Mouse (Mus musculus): Measurements from ENCODE around the gene Ttc9c. TPM values are rescaled to one million over a fixed set of nuclear protein-coding genes. Genes with fewer than 3 reads are reported as not detected.
"Not testable (repeated sequence)": the region's sequence is repeated elsewhere in the genome, so short reads cannot be mapped to it uniquely, and the experiment has no call there.

Gene Ttc9c
- polyA plus RNA-seq, 1 experiment from 2014 or later, result 22.9 TPM

DNA sequence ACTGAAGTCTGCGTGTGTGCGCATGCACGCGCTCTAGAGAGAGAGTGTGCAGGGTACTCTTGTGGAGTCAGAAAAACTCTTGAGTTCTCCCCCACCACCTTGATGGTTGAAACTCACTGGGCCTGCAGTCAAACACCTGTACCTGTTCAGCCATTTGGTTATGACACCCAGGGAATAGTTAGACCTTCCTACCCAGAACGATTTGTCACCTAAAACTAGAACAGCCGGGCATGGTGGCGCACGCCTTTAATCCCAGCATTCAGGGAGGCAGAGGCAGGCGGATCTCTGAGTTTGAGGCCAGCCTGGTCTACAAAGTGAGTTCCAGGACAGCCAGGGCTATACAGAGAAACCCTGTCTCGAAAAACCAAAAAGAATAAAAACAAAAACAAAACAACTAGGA is 17.2 kb upstream of the Ttc9c start:
- not testable (repeated sequence) for H3K9ac ChIP-seq (ENCODE audit: low read depth, low read length); H3K9me3 ChIP-seq (replicated peaks; ENCODE audit: control insufficient read depth, low read length); H3K4me2 ChIP-seq (ENCODE audit: low read depth, low read length); ATAC-seq (ENCODE audit: low read depth); H3K27ac ChIP-seq (ENCODE audit: low read length); H3K4me3 ChIP-seq (ENCODE audit: low read depth, low read length); H3K27me3 ChIP-seq (ENCODE audit: control insufficient read depth, insufficient read depth, low read depth, low read length)
- peaks cover 39% of the 10 kb centered on the region for H3K36me3 ChIP-seq (ENCODE audit: control insufficient read depth, insufficient read depth)
- WGBS (ENCODE audit: insufficient replicate concordance), result 95% methylated on average over 10 of the region's 10 CpGs
- H3K4me1 ChIP-seq (ENCODE audit: control insufficient read depth, low read depth, low read length), result peaks cover 29% of the 10 kb centered on the region

DNA sequence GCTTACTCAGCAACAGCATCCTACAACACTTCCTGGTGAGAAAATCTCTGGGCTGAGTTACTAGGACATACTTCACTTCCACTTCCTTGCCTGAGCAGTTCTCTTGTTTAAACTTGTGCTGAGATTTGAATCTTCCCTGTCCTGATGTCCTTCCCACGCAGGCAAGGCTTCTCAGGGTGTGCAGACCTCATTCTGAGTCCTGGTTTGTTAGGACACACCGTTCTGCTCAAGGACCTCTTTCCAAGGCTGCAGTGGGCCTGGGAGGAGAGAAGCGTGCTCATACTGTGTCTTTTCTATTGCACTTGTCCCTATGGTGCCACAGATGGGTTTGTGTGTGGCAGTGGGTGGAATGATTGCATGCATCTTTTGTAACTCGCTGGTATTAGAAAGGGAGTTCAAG is 13.8 kb upstream of the Ttc9c start:
- peaks cover 72% of the 10 kb centered on the region for H3K36me3 ChIP-seq (ENCODE audit: control insufficient read depth, insufficient read depth)
- no peak overlapping the region for H3K9ac ChIP-seq (ENCODE audit: low read depth, low read length)
- H3K27ac ChIP-seq (ENCODE audit: low read length), result peak overlapping the region; percentile 18; the same call in 1 of the 2 replicates
- ATAC-seq (ENCODE audit: low read depth), result no peak
- H3K4me2 ChIP-seq (ENCODE audit: low read depth, low read length), result no peak overlapping the region
- H3K4me3 ChIP-seq (ENCODE audit: low read depth, low read length), result no peak overlapping the region
- H3K9me3 ChIP-seq (replicated peaks; ENCODE audit: control insufficient read depth, low read length), result no peaks in the 10 kb centered on the region
- H3K4me1 ChIP-seq (ENCODE audit: control insufficient read depth, low read depth, low read length), result peaks cover 8% of the 10 kb centered on the region
- H3K27me3 ChIP-seq (ENCODE audit: control insufficient read depth, insufficient read depth, low read depth, low read length), result no peaks in the 10 kb centered on the region
- WGBS (ENCODE audit: insufficient replicate concordance), result 91% methylated on average over 4 of the region's 4 CpGs

DNA sequence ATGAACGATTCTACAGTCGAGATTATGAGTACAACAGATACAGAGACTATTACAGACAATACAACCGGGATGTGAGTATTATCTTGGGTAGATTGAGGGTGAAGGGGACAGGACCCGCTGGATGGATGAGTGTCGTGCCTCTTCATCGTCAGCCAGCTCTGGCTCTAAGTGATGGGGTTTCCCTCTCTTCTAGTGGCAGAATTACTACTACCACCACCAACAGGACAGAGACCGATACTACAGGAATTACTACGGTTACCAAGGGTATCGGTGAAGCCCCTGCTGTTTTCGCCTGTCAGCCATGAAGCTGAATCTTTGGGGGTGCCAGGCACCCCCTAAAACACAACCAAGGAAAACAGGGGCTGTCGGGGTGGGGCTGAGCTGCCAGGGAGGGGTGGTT is 12.1 kb upstream of the Ttc9c start:
- H3K27me3 ChIP-seq (ENCODE audit: control insufficient read depth, insufficient read depth, low read depth, low read length), result no peaks in the 10 kb centered on the region
- peaks cover 89% of the 10 kb centered on the region for H3K36me3 ChIP-seq (ENCODE audit: control insufficient read depth, insufficient read depth)
- no peaks in the 10 kb centered on the region; the same call in 1 of the 2 replicates for H3K4me1 ChIP-seq (ENCODE audit: control insufficient read depth, low read depth, low read length)
- H3K27ac ChIP-seq (ENCODE audit: low read length), result no peak overlapping the region
- WGBS (ENCODE audit: insufficient replicate concordance), result 88% methylated on average over 11 of the region's 11 CpGs
- no peak for ATAC-seq (ENCODE audit: low read depth)
- no peak overlapping the region for H3K4me2 ChIP-seq (ENCODE audit: low read depth, low read length)
- no peak overlapping the region for H3K4me3 ChIP-seq (ENCODE audit: low read depth, low read length)
- H3K9ac ChIP-seq (ENCODE audit: low read depth, low read length), result no peak overlapping the region
- H3K9me3 ChIP-seq (replicated peaks; ENCODE audit: control insufficient read depth, low read length), result no peaks in the 10 kb centered on the region

DNA sequence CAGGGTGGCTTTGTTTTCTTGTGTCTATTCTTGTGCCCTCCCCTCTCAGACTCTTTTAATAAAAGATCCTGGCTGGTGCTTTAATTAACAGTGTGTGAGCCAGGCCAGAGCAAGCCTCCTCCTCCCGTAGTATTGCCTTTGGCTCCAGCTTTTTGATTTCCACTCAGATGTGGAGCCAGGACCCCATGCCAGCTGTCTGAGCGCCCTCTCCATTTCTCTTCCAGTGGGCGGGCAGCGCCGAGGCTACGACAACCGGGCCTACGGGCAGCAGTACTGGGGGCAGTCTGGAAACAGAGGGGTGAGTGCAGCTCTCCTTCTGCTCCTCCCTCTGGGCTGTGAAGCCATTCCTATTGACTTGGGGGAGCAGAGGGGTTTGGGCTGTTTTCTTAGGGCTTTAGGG is 11.5 kb upstream of the Ttc9c start:
- ATAC-seq (ENCODE audit: low read depth), result no peak
- no peak overlapping the region for H3K4me2 ChIP-seq (ENCODE audit: low read depth, low read length)
- H3K4me3 ChIP-seq (ENCODE audit: low read depth, low read length), result no peak overlapping the region
- H3K9ac ChIP-seq (ENCODE audit: low read depth, low read length), result no peak overlapping the region
- H3K27me3 ChIP-seq (ENCODE audit: control insufficient read depth, insufficient read depth, low read depth, low read length), result no peaks in the 10 kb centered on the region
- no peak overlapping the region for H3K27ac ChIP-seq (ENCODE audit: low read length)
- no peaks in the 10 kb centered on the region; the same call in 1 of the 2 replicates for H3K4me1 ChIP-seq (ENCODE audit: control insufficient read depth, low read depth, low read length)
- no peaks in the 10 kb centered on the region for H3K9me3 ChIP-seq (replicated peaks; ENCODE audit: control insufficient read depth, low read length)
- WGBS (ENCODE audit: insufficient replicate concordance), result 93% methylated on average over 8 of the region's 8 CpGs
- peaks cover 95% of the 10 kb centered on the region for H3K36me3 ChIP-seq (ENCODE audit: control insufficient read depth, insufficient read depth)

DNA sequence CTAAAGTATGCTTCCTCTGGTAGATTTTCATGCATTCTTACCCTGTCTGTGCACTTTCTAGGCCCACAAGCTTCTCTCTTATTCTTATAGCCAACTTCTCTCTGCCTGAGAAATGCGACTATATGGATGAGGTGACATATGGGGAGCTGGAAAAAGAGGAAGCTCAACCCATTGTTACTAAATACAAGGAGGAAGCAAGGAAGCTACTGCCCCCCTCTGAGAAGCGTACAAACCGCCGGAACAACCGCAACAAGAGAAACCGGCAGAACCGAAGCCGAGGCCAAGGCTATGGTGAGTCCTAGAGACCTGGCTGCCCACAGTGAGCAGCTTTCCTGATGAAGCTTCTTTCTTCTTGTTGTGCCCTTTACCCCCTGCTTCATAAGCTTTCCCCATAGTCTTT is 10.5 kb upstream of the Ttc9c start, which contains the start of gene AC129217.1:
Gene AC129217.1, plus strand, starts transcription at position 114 of the 400 bp plus-strand sequence.
- Histone ChIP-seq H3K4me3 (ENCODE audit: low read depth, low read length) (no peak within 1 kb of the TSS), H3K4me2 (ENCODE audit: low read depth, low read length) (no peak within 1 kb of the TSS), H3K27me3 (ENCODE audit: control insufficient read depth, insufficient read depth, low read depth, low read length) (no peaks in the 10 kb centered on the region), H3K27ac (ENCODE audit: low read length) (peak within 1 kb of the TSS; percentile 13; the same call in 1 of the 2 replicates), H3K9me3 (replicated peaks; ENCODE audit: control insufficient read depth, low read length) (no peaks in the 10 kb centered on the region), H3K36me3 (ENCODE audit: control insufficient read depth, insufficient read depth) (peaks cover 99% of the 10 kb centered on the region), H3K9ac (ENCODE audit: low read depth, low read length) (no peak within 1 kb of the TSS), H3K4me1 (ENCODE audit: control insufficient read depth, low read depth, low read length) (no peaks in the 10 kb centered on the region; the same call in 1 of the 2 replicates)
- ATAC-seq (ENCODE audit: low read depth), result no peak
- 49% methylated on average over 8 of the region's 8 CpGs for WGBS (ENCODE audit: insufficient replicate concordance)

DNA sequence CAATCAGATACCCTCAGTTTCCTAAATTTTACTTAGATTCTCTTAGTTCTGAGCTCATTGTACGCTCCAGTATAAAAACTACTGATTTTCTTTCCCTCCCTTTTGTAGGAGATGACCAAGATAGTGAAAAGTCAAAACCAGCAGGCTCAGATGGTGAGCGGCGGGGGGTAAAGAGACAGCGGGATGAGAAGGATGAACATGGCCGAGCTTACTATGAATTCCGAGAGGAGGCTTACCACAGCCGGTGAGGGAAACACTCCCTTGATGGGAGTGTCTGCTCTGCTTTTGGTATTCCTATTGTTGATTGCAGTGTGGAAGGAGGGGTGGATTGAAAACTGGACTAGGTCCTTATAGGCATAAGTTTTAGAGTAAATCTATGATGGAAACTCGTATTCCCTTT is 3.6 kb upstream of the Ttc9c start:
- 80% methylated on average over 8 of the region's 8 CpGs for WGBS (ENCODE audit: insufficient replicate concordance)
- Histone ChIP-seq H3K4me1 (ENCODE audit: control insufficient read depth, low read depth, low read length) (peaks cover 21% of the 10 kb centered on the region), H3K9me3 (replicated peaks; ENCODE audit: control insufficient read depth, low read length) (no peaks in the 10 kb centered on the region), H3K27ac (ENCODE audit: low read length) (no peak overlapping the region), H3K4me3 (ENCODE audit: low read depth, low read length) (peak overlapping the region; percentile 100), H3K36me3 (ENCODE audit: control insufficient read depth, insufficient read depth) (peaks cover 50% of the 10 kb centered on the region), H3K27me3 (ENCODE audit: control insufficient read depth, insufficient read depth, low read depth, low read length) (no peaks in the 10 kb centered on the region), H3K9ac (ENCODE audit: low read depth, low read length) (peak overlapping the region; percentile 38), H3K4me2 (ENCODE audit: low read depth, low read length) (peak overlapping the region; percentile 93)
- no peak for ATAC-seq (ENCODE audit: low read depth)

DNA sequence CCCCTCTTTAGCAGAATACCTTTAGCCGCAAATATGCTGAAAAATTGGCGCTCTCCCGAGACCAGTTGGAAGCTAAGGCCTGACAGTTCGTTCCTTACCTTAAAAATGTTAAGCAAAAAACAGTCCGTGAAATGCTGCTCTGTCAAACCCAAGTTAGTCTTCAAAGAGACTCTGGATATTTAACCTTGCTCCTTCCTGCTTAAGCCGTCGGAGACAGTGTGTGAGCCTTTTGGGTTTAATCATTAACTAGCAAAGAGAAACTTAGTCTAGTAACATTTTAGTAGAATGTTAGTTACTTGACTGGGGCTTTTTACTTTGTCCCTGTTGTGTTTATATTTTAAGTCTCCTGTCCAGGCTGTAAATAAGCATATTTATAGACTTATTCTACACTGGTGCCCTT is 2.0 kb upstream of the Ttc9c start:
- no peaks in the 10 kb centered on the region for H3K27me3 ChIP-seq (ENCODE audit: control insufficient read depth, insufficient read depth, low read depth, low read length)
- H3K4me3 ChIP-seq (ENCODE audit: low read depth, low read length), result peak overlapping the region; percentile 100
- H3K36me3 ChIP-seq (ENCODE audit: control insufficient read depth, insufficient read depth), result peaks cover 39% of the 10 kb centered on the region
- peaks cover 31% of the 10 kb centered on the region for H3K4me1 ChIP-seq (ENCODE audit: control insufficient read depth, low read depth, low read length)
- no peak for ATAC-seq (ENCODE audit: low read depth)
- H3K9me3 ChIP-seq (replicated peaks; ENCODE audit: control insufficient read depth, low read length), result no peaks in the 10 kb centered on the region
- peak overlapping the region; percentile 99 for H3K9ac ChIP-seq (ENCODE audit: low read depth, low read length)
- 0% methylated on average over 7 of the region's 7 CpGs for WGBS (ENCODE audit: insufficient replicate concordance)
- peak overlapping the region; percentile 100 for H3K27ac ChIP-seq (ENCODE audit: low read length)
- H3K4me2 ChIP-seq (ENCODE audit: low read depth, low read length), result peak overlapping the region; percentile 93

DNA sequence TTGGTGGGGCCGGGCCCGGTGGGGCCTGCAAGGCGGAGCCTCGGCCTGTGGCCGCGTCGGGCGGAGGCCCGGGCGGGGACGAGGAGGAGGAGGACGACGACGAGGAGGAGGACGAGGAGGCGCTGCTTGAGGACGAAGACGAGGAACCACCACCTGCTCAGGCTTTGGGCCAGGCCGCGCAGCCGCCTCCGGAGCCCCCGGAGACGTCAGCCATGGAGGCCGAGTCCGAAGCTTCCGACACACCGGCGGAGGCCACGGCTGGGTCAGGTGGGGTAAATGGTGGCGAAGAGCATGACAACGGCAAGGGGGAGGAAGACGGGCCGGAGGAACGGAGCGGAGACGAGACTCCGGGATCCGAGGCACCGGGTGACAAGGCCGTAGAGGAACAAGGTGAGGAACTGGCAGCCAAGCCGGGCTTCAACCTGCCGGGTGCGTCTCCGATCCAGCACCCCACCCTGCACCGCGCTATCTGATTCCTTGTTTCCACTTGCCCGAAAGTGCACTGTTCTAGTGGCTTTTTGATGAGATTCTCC is 1.4 kb upstream of the Ttc9c start:
- no peaks in the 10 kb centered on the region for H3K9me3 ChIP-seq (replicated peaks; ENCODE audit: control insufficient read depth, low read length)
- H3K4me1 ChIP-seq (ENCODE audit: control insufficient read depth, low read depth, low read length), result peaks cover 31% of the 10 kb centered on the region
- H3K4me3 ChIP-seq (ENCODE audit: low read depth, low read length), result peak overlapping the region; percentile 100
- H3K9ac ChIP-seq (ENCODE audit: low read depth, low read length), result peak overlapping the region; percentile 99
- peak overlapping the region; percentile 93 for H3K4me2 ChIP-seq (ENCODE audit: low read depth, low read length)
- H3K27ac ChIP-seq (ENCODE audit: low read length), result peak overlapping the region; percentile 100
- ATAC-seq (ENCODE audit: low read depth), result peak; percentile 54
- WGBS (ENCODE audit: insufficient replicate concordance), result under 1% methylated on average over 45 of the region's 48 CpGs
- H3K36me3 ChIP-seq (ENCODE audit: control insufficient read depth, insufficient read depth), result peaks cover 37% of the 10 kb centered on the region
- H3K27me3 ChIP-seq (ENCODE audit: control insufficient read depth, insufficient read depth, low read depth, low read length), result no peaks in the 10 kb centered on the region

DNA sequence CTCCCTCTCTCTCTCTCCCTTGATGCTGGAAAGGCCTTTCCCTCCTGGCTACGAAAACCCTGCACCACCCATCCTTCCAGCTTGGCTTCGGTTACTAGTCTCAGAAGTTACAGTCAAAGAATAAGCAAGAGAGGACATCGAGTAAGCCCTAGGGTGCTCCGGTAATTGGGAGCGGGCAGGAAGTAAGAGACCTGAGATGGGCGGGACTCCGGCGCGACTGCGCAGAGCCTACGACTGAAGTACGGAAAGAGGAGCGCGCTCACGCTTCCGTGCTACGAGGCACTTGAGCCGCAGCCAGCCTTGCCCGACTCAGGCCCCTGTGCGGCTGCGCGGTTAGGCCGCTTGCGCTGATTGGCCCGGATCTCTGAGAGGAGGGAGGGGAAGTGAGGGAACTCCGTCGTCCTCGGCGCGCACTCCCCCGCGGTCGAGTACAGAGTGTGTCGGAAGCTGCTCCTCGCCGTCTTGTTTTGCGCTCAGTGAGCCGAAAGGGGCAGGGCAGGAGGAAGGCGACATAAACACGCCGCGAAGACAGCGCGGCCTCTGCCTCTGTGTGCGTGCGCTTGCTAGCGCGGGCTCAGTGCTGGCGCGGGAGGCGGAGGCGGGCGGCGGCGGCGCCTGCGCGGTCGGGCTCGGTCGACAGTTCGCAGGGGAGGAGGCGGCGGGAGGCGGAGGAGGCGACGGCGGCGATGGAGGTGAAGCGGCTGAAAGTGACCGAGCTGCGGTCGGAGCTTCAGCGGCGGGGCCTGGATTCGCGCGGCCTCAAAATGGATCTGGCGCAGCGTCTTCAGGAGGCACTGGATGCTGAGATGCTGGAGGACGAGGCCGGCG is 677 bp upstream of the Ttc9c start, which contains the start of gene Hnrnpul2:
Gene Hnrnpul2, plus strand, starts transcription at position 415 of the 828 bp plus-strand sequence.
- Histone ChIP-seq H3K4me1 (ENCODE audit: control insufficient read depth, low read depth, low read length) (peaks cover 31% of the 10 kb centered on the region), H3K4me2 (ENCODE audit: low read depth, low read length) (peak within 1 kb of the TSS; percentile 93), H3K9me3 (replicated peaks; ENCODE audit: control insufficient read depth, low read length) (no peaks in the 10 kb centered on the region), H3K27me3 (ENCODE audit: control insufficient read depth, insufficient read depth, low read depth, low read length) (no peaks in the 10 kb centered on the region), H3K27ac (ENCODE audit: low read length) (peak within 1 kb of the TSS; percentile 100), H3K36me3 (ENCODE audit: control insufficient read depth, insufficient read depth) (peaks cover 36% of the 10 kb centered on the region), H3K4me3 (ENCODE audit: low read depth, low read length) (peak within 1 kb of the TSS; percentile 100), H3K9ac (ENCODE audit: low read depth, low read length) (peak within 1 kb of the TSS; percentile 99)
- WGBS (ENCODE audit: insufficient replicate concordance), result under 1% methylated on average over 78 of the region's 83 CpGs
- ATAC-seq (ENCODE audit: low read depth), result peak; percentile 90

Measured in liver, embryonic 16.5 days (tissue).